Mouse (Mus musculus) myocyte (in vitro differentiated cells): Measurements from ENCODE around the gene Psmb11. TPM values are rescaled to one million over a fixed set of nuclear protein-coding genes. Genes with fewer than 3 reads are reported as not detected.
"Not testable (repeated sequence)": the region's sequence is repeated elsewhere in the genome, so short reads cannot be mapped to it uniquely, and the experiment has no call there.

Experiments
- H3K27me3 ChIP-seq: one replicate; pipeline ENCODE4 v1.6.1; 2011; ENCODE audit not compliant: control insufficient read depth, insufficient read depth, insufficient read length
- H3K36me3 ChIP-seq: one replicate; pipeline ENCODE4 v1.6.1; 2011; ENCODE audit not compliant: control insufficient read depth, insufficient read depth
- H3K4me2 ChIP-seq: one replicate; pipeline ENCODE4 v1.6.1; 2011; ENCODE audit warnings: low read depth, control low read depth
- H3K4me3 ChIP-seq: one replicate; pipeline ENCODE4 v1.5.1; 2011; ENCODE audit warnings: mild to moderate bottlenecking, control low read depth, moderate library complexity
- H3K79me2 ChIP-seq: one replicate; pipeline ENCODE4 v1.6.1; 2011; ENCODE audit not compliant: control insufficient read depth, insufficient read depth
- H3ac ChIP-seq: one replicate; pipeline ENCODE4 v1.6.1; 2011; ENCODE audit not compliant: control insufficient read depth, insufficient read length
- CEBPB ChIP-seq: IDR thresholded peaks from 2 replicates; pipeline ENCODE4 v1.6.1; 2011; ENCODE audit warnings: mild to moderate bottlenecking, moderate library complexity; ENCODE audit not compliant: poor library complexity, insufficient read depth, severe bottlenecking
- E2F4 ChIP-seq: IDR thresholded peaks from one replicate; pipeline ENCODE4 v1.6.1; 2011; ENCODE audit warnings: mild to moderate bottlenecking, control low read depth, moderate library complexity; ENCODE audit not compliant: insufficient read depth
- MAX ChIP-seq: IDR thresholded peaks from one replicate; pipeline ENCODE4 v1.6.1; 2011; ENCODE audit warnings: low read depth, mild to moderate bottlenecking, control low read depth
- MYOD1 ChIP-seq, 3 experiments: IDR thresholded peaks; one replicate each; pipeline ENCODE4 v1.6.1; 2011; ENCODE audit warnings: control low read depth in 2 of 3, low read depth in 2 of 3, mild to moderate bottlenecking in 2 of 3, moderate library complexity in 1 of 3; ENCODE audit not compliant: insufficient read length in 2 of 3, control insufficient read depth in 1 of 3
- MYOG ChIP-seq, 3 experiments: IDR thresholded peaks; one replicate each; pipeline ENCODE4 v1.6.1; 2011; ENCODE audit warnings: control low read depth in 2 of 3, low read depth in 2 of 3, mild to moderate bottlenecking in 2 of 3; ENCODE audit not compliant: insufficient read length in 2 of 3, control insufficient read depth in 1 of 3, insufficient read depth in 1 of 3
- POLR2A ChIP-seq: IDR thresholded peaks from one replicate; pipeline ENCODE4 v1.6.1; 2011; ENCODE audit warnings: low read depth, mild to moderate bottlenecking, control low read depth, moderate library complexity; ENCODE audit not compliant: insufficient read length
- POLR2AphosphoS2 ChIP-seq: IDR thresholded peaks from one replicate; pipeline ENCODE4 v1.6.1; 2011; ENCODE audit warnings: low read depth, control low read depth; ENCODE audit not compliant: insufficient read length
- REST ChIP-seq: IDR thresholded peaks from one replicate; pipeline ENCODE4 v1.6.1; 2011; ENCODE audit warnings: mild to moderate bottlenecking, control low read depth, moderate library complexity; ENCODE audit not compliant: insufficient read depth, insufficient read length
- SRF ChIP-seq: IDR thresholded peaks from one replicate; pipeline ENCODE4 v1.6.1; 2011; ENCODE audit warnings: low read depth; ENCODE audit not compliant: control insufficient read depth, insufficient read length
- TCF12 ChIP-seq: IDR thresholded peaks from one replicate; pipeline ENCODE4 v1.6.1; 2011; ENCODE audit warnings: mild to moderate bottlenecking, control low read depth; ENCODE audit not compliant: poor library complexity, insufficient read depth, severe bottlenecking
- TCF3 ChIP-seq: IDR thresholded peaks from one replicate; pipeline ENCODE4 v1.6.1; 2011; ENCODE audit warnings: low read depth, control low read depth; ENCODE audit not compliant: insufficient read length
- USF1 ChIP-seq: IDR thresholded peaks from one replicate; pipeline ENCODE4 v1.6.1; 2011; ENCODE audit warnings: low read depth, mild to moderate bottlenecking, control low read depth, moderate library complexity
- polyA plus RNA-seq: library from polyadenylated mRNA; unstranded; fragments of >200 nt; fragmentation: generic; extraction: Trizol; gene quantifications from one replicate; pipeline ENCODE4 v1.2.1, GENCODE M21; 2012; ENCODE audit warnings: missing spikeins

Gene Psmb11
- polyA plus RNA-seq, 1 experiment: not detected

GRCm38 (mm10) chr14:54609245-54609644 lies 12.0 kb upstream of the Psmb11 start:
- Histone ChIP-seq H3K27me3 (no peaks in the 10 kb centered on the region), H3K36me3 (peaks cover 15% of the 10 kb centered on the region), H3ac (no peak overlapping the region), H3K4me3 (no peak overlapping the region), H3K4me2 (no peak overlapping the region), H3K79me2 (no peaks in the 10 kb centered on the region)
- no peak for TF ChIP-seq TCF12
- TF ChIP-seq MYOG (IDR thresholded peaks at IDR 0.05; ENCODE audit: control insufficient read depth in 1 of 3, insufficient read depth in 1 of 3, insufficient read length in 2 of 3, low read depth in 2 of 3): peak in 2 of 3 experiments; percentile 41 to 75
- TF ChIP-seq MYOD1 (IDR thresholded peaks at IDR 0.05; ENCODE audit: control insufficient read depth in 1 of 3, insufficient read length in 2 of 3, low read depth in 2 of 3): peak in 2 of 3 experiments; percentile 45 to 72
- TF ChIP-seq TCF3: no peak
- TF ChIP-seq USF1: no peak

GRCm38 (mm10) chr14:54609962-54610361 lies 11.3 kb upstream of the Psmb11 start:
- Histone ChIP-seq H3K4me3 (no peak overlapping the region), H3K36me3 (peaks cover 15% of the 10 kb centered on the region), H3ac (no peak overlapping the region), H3K27me3 (no peaks in the 10 kb centered on the region), H3K79me2 (no peaks in the 10 kb centered on the region), H3K4me2 (no peak overlapping the region)
- TF ChIP-seq CEBPB: no peak
- no peak for TF ChIP-seq E2F4
- TF ChIP-seq TCF12: no peak
- TF ChIP-seq MYOG (IDR thresholded peaks at IDR 0.05; ENCODE audit: control insufficient read depth in 1 of 3, insufficient read depth in 1 of 3, insufficient read length in 2 of 3, low read depth in 2 of 3): no peak
- TF ChIP-seq USF1: no peak
- TF ChIP-seq REST: no peak
- no peak for TF ChIP-seq SRF
- no peak for TF ChIP-seq POLR2A
- no peak for TF ChIP-seq MYOD1 (IDR thresholded peaks at IDR 0.05; ENCODE audit: control insufficient read depth in 1 of 3, insufficient read length in 2 of 3, low read depth in 2 of 3)
- TF ChIP-seq POLR2AphosphoS2: no peak
- TF ChIP-seq TCF3: no peak
- no peak for TF ChIP-seq MAX

GRCm38 (mm10) chr14:54610648-54611047 lies 10.6 kb upstream of the Psmb11 start:
- peaks cover 15% of the 10 kb centered on the region for H3K36me3 ChIP-seq
- no peak overlapping the region for H3K4me2 ChIP-seq
- TF ChIP-seq MAX: no peak
- TF ChIP-seq E2F4: no peak
- no peak for TF ChIP-seq CEBPB
- TF ChIP-seq TCF12: no peak
- TF ChIP-seq REST: no peak
- no peak for TF ChIP-seq MYOD1 (IDR thresholded peaks at IDR 0.05; ENCODE audit: control insufficient read depth in 1 of 3, insufficient read length in 2 of 3, low read depth in 2 of 3)
- TF ChIP-seq USF1: no peak
- TF ChIP-seq MYOG (IDR thresholded peaks at IDR 0.05; ENCODE audit: control insufficient read depth in 1 of 3, insufficient read depth in 1 of 3, insufficient read length in 2 of 3, low read depth in 2 of 3): no peak
- TF ChIP-seq POLR2AphosphoS2: no peak
- TF ChIP-seq POLR2A: no peak
- no peak for TF ChIP-seq TCF3
- no peak for TF ChIP-seq SRF
- H3K4me3 ChIP-seq: no peak overlapping the region
- no peak overlapping the region for H3ac ChIP-seq
- H3K27me3 ChIP-seq: no peaks in the 10 kb centered on the region
- H3K79me2 ChIP-seq: peaks cover 3% of the 10 kb centered on the region

- Histone ChIP-seq H3K79me2 (peaks cover 21% of the 10 kb centered on the region), H3K36me3 (peaks cover 15% of the 10 kb centered on the region)
- H3ac ChIP-seq, H3K4me2 ChIP-seq, H3K27me3 ChIP-seq, H3K4me3 ChIP-seq: not testable (repeated sequence)
Observed at GRCm38 (mm10) chr14:54614130-54614529, 7.1 kb upstream of the Psmb11 start.

GRCm38 (mm10) chr14:54616226-54616825 lies 4.9 kb upstream of the Psmb11 start:
- peaks cover 10% of the 10 kb centered on the region for H3K36me3 ChIP-seq
- TF ChIP-seq MYOG (IDR thresholded peaks at IDR 0.05; ENCODE audit: control insufficient read depth in 1 of 3, insufficient read depth in 1 of 3, insufficient read length in 2 of 3, low read depth in 2 of 3) (no peak), POLR2A (no peak), SRF (no peak), E2F4 (no peak)
- H3K27me3 ChIP-seq: no peaks in the 10 kb centered on the region
- peak overlapping the region; percentile 58 for H3K4me3 ChIP-seq
- peak overlapping the region; percentile 65 for H3K4me2 ChIP-seq
- H3ac ChIP-seq: no peak overlapping the region
- peaks cover 21% of the 10 kb centered on the region for H3K79me2 ChIP-seq
